Mouse (Mus musculus) ES-E14 (cell line): ENCODE results near the gene Kcnh1. TPM values are rescaled to one million over a fixed set of nuclear protein-coding genes. Genes with fewer than 3 reads are reported as not detected.

Source experiments
- DNase-seq: peaks from one replicate; pipeline ENCODE4 v3.0.0-alpha.2; 2013; ENCODE audit warnings: low read depth, low spot score
- H3K27ac ChIP-seq: 2 replicates; pipeline ENCODE4 v1.5.1; 2012; ENCODE audit warnings: low read depth, mild to moderate bottlenecking, low read length, moderate library complexity, mixed read lengths; ENCODE audit not compliant: poor library complexity, insufficient read depth, severe bottlenecking
- H3K36me3 ChIP-seq: 2 replicates; pipeline ENCODE4 v1.6.1; 2012; ENCODE audit warnings: mild to moderate bottlenecking, low read length, moderate library complexity, mixed read lengths; ENCODE audit not compliant: control insufficient read depth, poor library complexity, insufficient read depth, severe bottlenecking
- H3K4me1 ChIP-seq, 2 experiments: fragments of 150-350 bp in 1 of 2; sonication (generic) in 1 of 2; 2 replicates each; pipeline ENCODE4 v1.6.1; 2012; ENCODE audit warnings: low read length in 2 of 2, mild to moderate bottlenecking in 1 of 2, mixed read lengths in 1 of 2; ENCODE audit not compliant: control insufficient read depth in 2 of 2, insufficient read depth in 2 of 2, poor library complexity in 1 of 2
- H3K4me3 ChIP-seq, 2 experiments: fragments of 150-350 bp in 1 of 2; sonication (generic) in 1 of 2; 2 replicates each; pipeline ENCODE4 v1.5.1; 2012; ENCODE audit warnings: low read length in 2 of 2, low read depth in 1 of 2, mild to moderate bottlenecking in 1 of 2, mixed read lengths in 1 of 2; ENCODE audit not compliant: insufficient read depth in 1 of 2, poor library complexity in 1 of 2, severe bottlenecking in 1 of 2
- H3K9ac ChIP-seq: 2 replicates; pipeline ENCODE4 v1.6.1; 2012; ENCODE audit warnings: low read depth, mild to moderate bottlenecking, low read length, mixed read lengths; ENCODE audit not compliant: poor library complexity, insufficient read depth, severe bottlenecking
- H3K9me3 ChIP-seq: fragments of 150-350 bp; sonication (generic); 2 replicates; pipeline ENCODE4 v1.6.1; 2012; ENCODE audit warnings: low read depth, mild to moderate bottlenecking, low read length; ENCODE audit not compliant: control insufficient read depth, insufficient read depth
- CHD2 ChIP-seq: IDR thresholded peaks from 2 replicates; pipeline ENCODE4 v1.6.1; 2014; ENCODE audit warnings: mild to moderate bottlenecking, low read depth, low read length, inconsistent platforms
- HCFC1 ChIP-seq: IDR thresholded peaks from 2 replicates; pipeline ENCODE4 v1.6.1; 2012; ENCODE audit warnings: low read length, inconsistent platforms, borderline replicate concordance; ENCODE audit not compliant: insufficient read depth
- MAFK ChIP-seq: IDR thresholded peaks from 2 replicates; pipeline ENCODE4 v1.6.1; 2014; ENCODE audit warnings: mild to moderate bottlenecking, low read depth, low read length, inconsistent platforms; ENCODE audit not compliant: insufficient read depth
- ZC3H11A ChIP-seq: IDR thresholded peaks from 2 replicates; pipeline ENCODE4 v1.6.1; 2012; ENCODE audit warnings: low read depth, mild to moderate bottlenecking, inconsistent platforms, low read length, borderline replicate concordance
- ZNF384 ChIP-seq: IDR thresholded peaks from 2 replicates; pipeline ENCODE4 v1.6.1; 2012; ENCODE audit warnings: low read depth, low read length, inconsistent platforms
- in situ Hi-C, 2 experiments: fragments of 600-800 bp; cut with MboI; formaldehyde crosslinking; loops; one replicate each; pipeline ENCODE4 v1.15.1; 2025; ENCODE audit warnings: low sequenced_read_pairs in 2 of 2, inconsistent platforms in 1 of 2; ENCODE audit not compliant: unreplicated experiment in 2 of 2
- total RNA-seq: library from RNA; depleted of rRNA; stranded (reverse); fragments of 300-350 nt; gene quantifications from 2 replicates; pipeline ENCODE4 v1.2.3, GENCODE M21; 2012

Gene Kcnh1
- total RNA-seq, 1 experiment: 0.71 TPM

- no peak overlapping the region for H3K4me3 ChIP-seq
- no peaks in the 10 kb centered on the region for H3K4me1 ChIP-seq
- H3K36me3 ChIP-seq: no peaks in the 10 kb centered on the region
- no peak overlapping the region for H3K9ac ChIP-seq
- in situ Hi-C loops: no loop called here
- TF ChIP-seq HCFC1 (no peak), ZNF384 (no peak), ZC3H11A (no peak), MAFK (no peak), CHD2 (no peak)
- DNase-seq: no peak
- H3K27ac ChIP-seq: no peak overlapping the region
- no peaks in the 10 kb centered on the region for H3K9me3 ChIP-seq
Observed at GRCm38 (mm10) chr1:192406589-192406988, 216.0 kb downstream of the Kcnh1 start.

GRCm38 (mm10) chr1:192415813-192416212 is 225.2 kb downstream of the Kcnh1 start:
- no peak overlapping the region for H3K4me3 ChIP-seq
- no peak for DNase-seq
- in situ Hi-C loops: no loop called here
- no peak overlapping the region for H3K9ac ChIP-seq
- H3K27ac ChIP-seq: no peak overlapping the region
- H3K9me3 ChIP-seq: no peaks in the 10 kb centered on the region
- TF ChIP-seq ZC3H11A (no peak), MAFK (no peak), ZNF384 (no peak), HCFC1 (no peak), CHD2 (no peak)
- H3K4me1 ChIP-seq: no peaks in the 10 kb centered on the region
- H3K36me3 ChIP-seq: no peaks in the 10 kb centered on the region; the same call in 1 of the 2 replicates

- no peaks in the 10 kb centered on the region for H3K9me3 ChIP-seq
- no peak overlapping the region for H3K27ac ChIP-seq
- H3K4me1 ChIP-seq: no peaks in the 10 kb centered on the region
- no peak overlapping the region for H3K9ac ChIP-seq
- no peak for TF ChIP-seq MAFK
- no peak for TF ChIP-seq ZNF384
- no peak for TF ChIP-seq ZC3H11A
- TF ChIP-seq CHD2: no peak
- TF ChIP-seq HCFC1: no peak
- H3K4me3 ChIP-seq: no peak overlapping the region
- H3K36me3 ChIP-seq: no peaks in the 10 kb centered on the region; the same call in 1 of the 2 replicates
- no peak for DNase-seq
- in situ Hi-C loops: no loop called here
Observed at GRCm38 (mm10) chr1:192416241-192416821, 225.8 kb downstream of the Kcnh1 start.

GRCm38 (mm10) chr1:192419176-192419575 is 228.6 kb downstream of the Kcnh1 start:
- in situ Hi-C loops: no loop called here
- no peaks in the 10 kb centered on the region; the same call in 1 of the 2 replicates for H3K36me3 ChIP-seq
- H3K4me1 ChIP-seq: no peaks in the 10 kb centered on the region
- no peak for DNase-seq
- no peaks in the 10 kb centered on the region for H3K9me3 ChIP-seq
- H3K27ac ChIP-seq: no peak overlapping the region
- no peak overlapping the region for H3K9ac ChIP-seq
- TF ChIP-seq MAFK: no peak
- TF ChIP-seq CHD2: no peak
- TF ChIP-seq ZC3H11A: no peak
- H3K4me3 ChIP-seq: no peak overlapping the region
